Mouse (Mus musculus): ENCODE results near the gene St5. TPM values are rescaled to one million over a fixed set of nuclear protein-coding genes. Genes with fewer than 3 reads are reported as not detected.

St5 gene
- polyA plus RNA-seq (2012; rRNA removed; ENCODE audit: low replicate concordance): 25.5 and 32.2 TPM in 2 replicates

GRCm38 (mm10) chr7:109703190-109704015, at the start of gene St5, which contains the start of gene Akip1:
Gene St5, minus strand, starts transcription at chr7:109703605.
Gene Akip1, plus strand, starts transcription at chr7:109703690.

GRCm38 (mm10) chr7:109752008-109752925, 48.9 kb upstream of the St5 start, which contains the start of gene Tmem9b:
Gene Tmem9b, minus strand, starts transcription at chr7:109752875.

GRCm38 (mm10) chr7:109731626-109732025, 28.2 kb upstream of the St5 start, which contains the start of gene Ascl3:
Gene Ascl3, minus strand, starts transcription at chr7:109731726.

GRCm38 (mm10) chr7:109723697-109724096, 20.3 kb upstream of the St5 start, which contains the start of gene BC051019:
Gene BC051019, minus strand, starts transcription at chr7:109723850.

GRCm38 (mm10) chr7:109518838-109519696, 184.3 kb downstream of the St5 start, which contains the start of gene Rpl27a:
Gene Rpl27a, plus strand, starts transcription at chr7:109519147.

GRCm38 (mm10) chr7:109508034-109508433, 195.4 kb downstream of the St5 start, which contains the start of gene Trim66:
Gene Trim66, minus strand, starts transcription at chr7:109508134.

Other genes starting within 250 kb of the St5 start
- gene Trim66, start 195.5 kb downstream of the St5 start, polyA plus RNA-seq (2012; rRNA removed; ENCODE audit: low replicate concordance): 0.23 and 0.43 TPM in 2 replicates
- 256 and 358 TPM in 2 replicates for gene Rpl27a, start 184.5 kb downstream of the St5 start, polyA plus RNA-seq (2012; rRNA removed; ENCODE audit: low replicate concordance)
- gene Akip1, start 85 bp upstream of the St5 start, polyA plus RNA-seq (2012; rRNA removed; ENCODE audit: low replicate concordance): 8.9 and 12.2 TPM in 2 replicates
- gene BC051019, start 20.2 kb upstream of the St5 start, polyA plus RNA-seq (2012; rRNA removed; ENCODE audit: low replicate concordance): not detected in 2 replicates
- 0.26 and 0.36 TPM in 2 replicates for gene Ascl3, start 28.1 kb upstream of the St5 start, polyA plus RNA-seq (2012; rRNA removed; ENCODE audit: low replicate concordance)
- 34.3 and 53.1 TPM in 2 replicates for gene Tmem9b, start 49.3 kb upstream of the St5 start, polyA plus RNA-seq (2012; rRNA removed; ENCODE audit: low replicate concordance)
- 0.07 TPM in 1 of 2 replicates, not detected in the other for gene Nrip3, start 78.4 kb upstream of the St5 start, polyA plus RNA-seq (2012; rRNA removed; ENCODE audit: low replicate concordance)
- 0.09 and 0.13 TPM in 2 replicates for gene Scube2, start 162.1 kb upstream of the St5 start, polyA plus RNA-seq (2012; rRNA removed; ENCODE audit: low replicate concordance)